Mouse (Mus musculus): ENCODE measurements around the gene Bmp4.

DNA sequence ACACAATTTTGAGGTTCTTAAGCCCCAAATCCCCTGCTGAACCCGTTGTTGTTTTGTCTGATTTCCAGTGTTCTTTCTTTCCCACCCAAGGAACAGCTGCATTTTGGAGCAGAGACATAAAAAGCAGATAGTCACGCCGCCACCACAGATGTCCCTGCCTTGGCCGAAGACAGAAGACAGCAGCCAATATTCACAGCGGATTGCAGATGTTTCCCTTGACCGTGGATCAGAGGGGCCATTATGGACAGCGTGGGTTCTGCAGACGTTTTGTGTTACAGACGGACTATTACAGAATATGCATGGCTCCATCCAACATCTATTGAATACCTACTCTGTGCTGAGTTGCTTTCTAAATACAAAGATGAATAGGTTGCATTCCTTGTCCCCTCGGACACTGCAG lies 18.5 kb upstream of the Bmp4 start:
- no peak for TF ChIP-seq CTCF (IDR thresholded peaks at IDR 0.05; ENCODE audit: borderline replicate concordance, insufficient read depth, low read length)
- TF ChIP-seq POLR2A (IDR thresholded peaks at IDR 0.05; ENCODE audit: low read depth, low read length), result no peak

Data from embryonic fibroblast, embryonic 13.5 days (primary cell).